Mouse (Mus musculus): Measurements from ENCODE around the gene Myrf. TPM values are rescaled to one million over a fixed set of nuclear protein-coding genes. Genes with fewer than 3 reads are reported as not detected.
"Not testable (repeated sequence)": the region's sequence is repeated elsewhere in the genome, so short reads cannot be mapped to it uniquely, and the experiment has no call there.

The Myrf gene
- polyA plus RNA-seq, 1 experiment from 2014 or later = 2.1 TPM

DNA sequence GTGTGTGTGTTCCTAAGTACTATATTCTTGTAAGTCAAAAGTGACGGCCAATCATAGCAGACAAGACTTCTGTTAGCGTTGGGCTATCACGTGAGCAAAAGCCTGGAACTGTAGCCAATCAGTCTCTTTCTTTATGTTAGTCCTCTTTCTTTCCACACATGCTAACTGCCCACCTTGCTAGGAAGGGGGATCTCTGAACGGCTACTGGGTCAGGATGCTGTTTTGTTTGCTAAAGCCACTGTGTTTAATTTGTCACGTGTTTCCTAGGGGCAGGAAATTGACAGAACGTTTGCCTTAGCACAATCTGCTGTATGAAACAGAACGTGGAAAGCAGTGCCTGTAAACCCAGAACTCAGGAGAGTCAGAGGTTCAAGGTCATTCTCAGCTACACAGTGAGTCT is 58.4 kb downstream of the Myrf start:
- WGBS = 44% methylated on average over 7 of the region's 7 CpGs
- H3K4me3 ChIP-seq = peak overlapping the region; percentile 97
- DNase-seq (ENCODE audit: extremely low spot score, low spot score) = no peak

DNA sequence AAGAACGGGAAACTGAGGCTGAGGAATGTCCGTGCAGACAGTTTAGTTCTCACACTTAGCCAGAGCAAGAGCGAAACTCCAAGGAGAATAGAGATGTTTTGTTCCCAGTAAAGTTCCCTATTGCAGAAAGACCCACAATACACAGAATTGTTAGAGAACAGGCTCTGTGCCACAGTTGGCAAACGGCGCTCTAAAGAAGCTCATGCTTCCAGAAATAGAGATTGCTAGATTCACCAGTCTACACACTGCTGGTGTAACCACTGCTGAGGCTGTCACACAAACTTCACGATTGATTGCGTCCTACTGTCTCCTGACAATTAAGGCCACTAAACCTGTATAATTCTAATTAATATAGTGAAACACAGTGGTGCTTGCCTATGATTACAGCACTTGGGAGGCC is 59.3 kb downstream of the Myrf start:
- Histone ChIP-seq H3K27me3 (ENCODE audit: poor library complexity, severe bottlenecking) (no peaks in the 10 kb centered on the region), H3K36me3 (replicated peaks) (peaks cover 19% of the 10 kb centered on the region), H3K4me1 (peaks cover 39% of the 10 kb centered on the region), H3K9me3 (no peaks in the 10 kb centered on the region), H3K27ac (no peak overlapping the region), H3K4me3 (no peak overlapping the region)
- no peak for DNase-seq (ENCODE audit: extremely low spot score, low spot score)
- WGBS = 95% methylated on average over 7 of the region's 7 CpGs

More for the DNA sequence above, 58.4 kb downstream of the Myrf start:
- Histone ChIP-seq H3K4me1 (peaks cover 35% of the 10 kb centered on the region), H3K9me3 (no peaks in the 10 kb centered on the region), H3K27me3 (ENCODE audit: poor library complexity, severe bottlenecking) (no peaks in the 10 kb centered on the region), H3K27ac (peak overlapping the region; percentile 99), H3K36me3 (replicated peaks) (peaks cover 28% of the 10 kb centered on the region)

DNA sequence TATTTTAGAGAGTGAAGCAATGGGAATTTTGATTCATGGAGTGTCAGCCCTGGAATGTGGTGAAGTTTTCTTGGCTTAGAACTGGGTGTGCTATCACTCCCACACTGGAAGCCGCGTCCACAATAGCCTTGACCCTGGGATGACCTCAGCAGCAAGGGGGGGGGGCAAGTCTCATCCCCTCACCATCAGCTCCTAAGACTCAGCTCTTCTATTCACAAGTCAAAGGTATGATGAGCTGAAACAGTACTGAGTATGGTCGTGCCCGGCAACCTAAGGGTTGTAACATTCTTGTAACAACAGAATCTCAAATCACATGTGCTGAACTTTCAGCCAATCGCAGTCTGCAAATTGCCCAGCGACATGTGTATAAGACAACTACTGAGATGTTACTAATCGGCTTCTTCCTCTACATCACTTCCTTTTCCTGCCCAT is 63.6 kb downstream of the Myrf start:
- DNase-seq (ENCODE audit: extremely low spot score, low spot score) = no peak
- no peaks in the 10 kb centered on the region for H3K9me3 ChIP-seq
- H3K4me1 ChIP-seq = peaks cover 5% of the 10 kb centered on the region; the same call in 1 of the 2 replicates
- WGBS = 81% methylated on average over 7 of the region's 7 CpGs
- no peak overlapping the region for H3K4me3 ChIP-seq
- no peaks in the 10 kb centered on the region for H3K36me3 ChIP-seq (replicated peaks)
- H3K27ac ChIP-seq = no peak overlapping the region
- H3K27me3 ChIP-seq (ENCODE audit: poor library complexity, severe bottlenecking) = no peaks in the 10 kb centered on the region

- Histone ChIP-seq H3K9me3 (no peaks in the 10 kb centered on the region), H3K36me3 (replicated peaks) (no peaks in the 10 kb centered on the region), H3K4me1 (peaks cover 4% of the 10 kb centered on the region; the same call in 1 of the 2 replicates), H3K27ac (no peak overlapping the region), H3K4me3 (no peak overlapping the region), H3K27me3 (ENCODE audit: poor library complexity, severe bottlenecking) (no peaks in the 10 kb centered on the region)
- DNase-seq (ENCODE audit: extremely low spot score, low spot score) = no peak
- WGBS = 76% methylated on average over 1 of the region's 1 CpGs
These were observed 64.1 kb downstream of the Myrf start for GRCm38 (mm10) chr19:10176477-10176876.

- H3K4me1 ChIP-seq = peaks cover 4% of the 10 kb centered on the region; the same call in 1 of the 2 replicates
- no peak for DNase-seq (ENCODE audit: extremely low spot score, low spot score)
- no peaks in the 10 kb centered on the region for H3K27me3 ChIP-seq (ENCODE audit: poor library complexity, severe bottlenecking)
- no peaks in the 10 kb centered on the region for H3K9me3 ChIP-seq
- WGBS = 84% methylated on average over 4 of the region's 4 CpGs
- H3K27ac ChIP-seq = no peak overlapping the region
- no peak overlapping the region for H3K4me3 ChIP-seq
- H3K36me3 ChIP-seq (replicated peaks) = no peaks in the 10 kb centered on the region
These were observed 65.6 kb downstream of the Myrf start for GRCm38 (mm10) chr19:10174956-10175355.

- DNase-seq (ENCODE audit: extremely low spot score, low spot score) = no peak
- Histone ChIP-seq H3K27ac (no peak overlapping the region), H3K4me3 (no peak overlapping the region), H3K27me3 (ENCODE audit: poor library complexity, severe bottlenecking) (no peaks in the 10 kb centered on the region), H3K36me3 (replicated peaks) (no peaks in the 10 kb centered on the region), H3K9me3 (no peaks in the 10 kb centered on the region), H3K4me1 (peaks cover 4% of the 10 kb centered on the region; the same call in 1 of the 2 replicates)
- 93% methylated on average over 7 of the region's 7 CpGs for WGBS
These were observed 66.6 kb downstream of the Myrf start for GRCm38 (mm10) chr19:10173844-10174539.

DNA sequence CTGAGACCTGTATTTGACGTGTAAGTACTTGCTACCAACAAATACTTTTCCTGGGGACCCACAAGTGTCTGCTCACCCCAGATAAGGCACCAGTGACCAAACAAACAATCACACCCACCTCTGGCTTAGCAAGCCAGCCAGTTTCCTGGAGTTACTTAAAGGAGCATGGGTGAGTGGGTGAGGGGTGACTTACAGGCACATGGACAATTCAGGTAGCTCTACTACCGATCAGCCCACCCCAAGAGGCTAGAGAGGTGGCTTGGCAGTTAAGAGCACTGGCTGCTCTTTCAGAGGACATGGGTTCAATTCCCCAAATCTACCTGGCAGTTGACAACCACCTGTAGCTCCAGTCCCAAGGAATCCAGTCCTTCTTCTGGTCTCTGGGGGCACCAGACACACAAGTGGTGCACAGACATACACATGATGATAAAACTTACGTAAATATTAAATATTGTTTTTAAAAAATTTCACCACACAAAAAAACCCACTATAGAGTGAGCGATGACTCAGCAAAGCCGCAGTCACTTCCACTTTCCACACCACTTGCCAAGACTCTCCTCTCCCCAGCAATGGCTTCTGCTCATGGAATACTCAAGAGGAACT is 67.3 kb downstream of the Myrf start:
- Histone ChIP-seq H3K36me3 (replicated peaks) (no peaks in the 10 kb centered on the region), H3K4me1 (peaks cover 4% of the 10 kb centered on the region; the same call in 1 of the 2 replicates), H3K9me3 (no peaks in the 10 kb centered on the region), H3K27me3 (ENCODE audit: poor library complexity, severe bottlenecking) (no peaks in the 10 kb centered on the region), H3K27ac (peak overlapping the region; percentile 48; the same call in 1 of the 2 replicates), H3K4me3 (no peak overlapping the region)
- 90% methylated on average over 5 of the region's 5 CpGs for WGBS
- DNase-seq (ENCODE audit: extremely low spot score, low spot score) = no peak

GRCm38 (mm10) chr19:10171846-10172245 is 68.7 kb downstream of the Myrf start:
- no peak overlapping the region for H3K27ac ChIP-seq
- H3K4me1 ChIP-seq = peaks cover 1% of the 10 kb centered on the region; the same call in 1 of the 2 replicates
- no peaks in the 10 kb centered on the region for H3K36me3 ChIP-seq (replicated peaks)
- H3K9me3 ChIP-seq = no peaks in the 10 kb centered on the region
- no peaks in the 10 kb centered on the region for H3K27me3 ChIP-seq (ENCODE audit: poor library complexity, severe bottlenecking)
- no peak overlapping the region for H3K4me3 ChIP-seq
- DNase-seq (ENCODE audit: extremely low spot score, low spot score) = no peak

- no peak for DNase-seq (ENCODE audit: extremely low spot score, low spot score)
- H3K9me3 ChIP-seq = no peaks in the 10 kb centered on the region
- H3K27me3 ChIP-seq (ENCODE audit: poor library complexity, severe bottlenecking) = no peaks in the 10 kb centered on the region
- H3K27ac ChIP-seq = no peak overlapping the region
- H3K4me1 ChIP-seq = no peaks in the 10 kb centered on the region
- no peak overlapping the region for H3K4me3 ChIP-seq
- 89% methylated on average over 7 of the region's 7 CpGs for WGBS
- H3K36me3 ChIP-seq (replicated peaks) = no peaks in the 10 kb centered on the region
These were observed 69.2 kb downstream of the Myrf start for GRCm38 (mm10) chr19:10171359-10171758.

DNA sequence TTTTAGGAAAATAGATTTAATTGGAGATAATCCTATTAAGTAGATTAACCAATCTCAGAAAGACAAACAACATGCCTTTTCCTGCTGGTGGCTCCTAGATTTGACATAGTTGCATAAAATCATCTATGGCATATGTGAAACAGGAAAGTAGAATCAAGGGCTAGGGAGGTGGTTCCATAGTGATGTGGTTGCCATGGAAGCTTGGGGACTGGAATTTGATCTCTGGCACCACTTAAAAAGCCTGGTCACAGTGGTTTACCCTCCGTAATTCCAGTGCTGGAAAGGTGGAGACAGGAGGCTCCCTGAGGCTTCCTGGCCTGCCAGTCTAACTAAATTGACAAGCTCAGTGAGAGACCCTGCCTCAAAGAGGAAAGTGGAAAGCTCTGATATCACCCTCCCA is 70.1 kb downstream of the Myrf start:
- no peak for DNase-seq (ENCODE audit: extremely low spot score, low spot score)
- 43% methylated on average over 1 of the region's 1 CpGs for WGBS

DNA sequence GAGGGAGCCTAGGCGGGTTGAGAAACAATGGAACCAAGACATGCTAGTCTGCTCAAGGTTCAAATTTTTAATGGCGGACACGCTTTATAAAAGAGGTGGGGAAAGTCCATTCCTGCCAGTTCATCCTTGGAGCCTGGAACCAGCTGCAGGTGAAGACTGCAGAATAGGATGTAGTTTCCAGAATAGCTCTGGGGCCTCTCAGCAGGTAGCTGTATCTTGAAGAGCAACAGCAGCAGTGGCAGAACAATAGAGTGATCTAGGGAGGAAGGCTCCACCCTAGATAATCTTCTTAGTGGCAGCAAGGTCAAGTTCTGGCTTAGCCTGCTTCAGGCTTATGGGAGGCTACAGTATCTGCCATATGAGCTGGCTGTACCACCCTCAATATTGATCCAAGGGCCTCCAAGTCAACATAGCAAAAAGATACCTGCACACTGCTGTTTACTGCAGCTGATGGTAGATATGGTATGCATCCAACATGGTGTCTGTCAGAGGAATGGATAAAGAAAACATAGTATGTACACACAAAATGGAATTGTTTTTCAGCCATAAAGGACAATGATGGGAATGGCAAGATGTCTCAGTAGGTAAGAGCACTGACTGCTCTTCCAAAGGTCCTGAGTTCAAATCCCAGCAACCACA is 70.7 kb downstream of the Myrf start:
- H3K36me3 ChIP-seq (replicated peaks); DNase-seq (ENCODE audit: extremely low spot score, low spot score); H3K4me1 ChIP-seq; H3K27ac ChIP-seq; H3K4me3 ChIP-seq; H3K27me3 ChIP-seq (ENCODE audit: poor library complexity, severe bottlenecking); H3K9me3 ChIP-seq: not testable (repeated sequence)
- 71% methylated on average over 3 of the region's 3 CpGs for WGBS

More for the DNA sequence above, 70.1 kb downstream of the Myrf start:
- H3K36me3 ChIP-seq (replicated peaks) = no peaks in the 10 kb centered on the region
- no peak overlapping the region for H3K27ac ChIP-seq
- no peaks in the 10 kb centered on the region for H3K27me3 ChIP-seq (ENCODE audit: poor library complexity, severe bottlenecking)
- no peaks in the 10 kb centered on the region for H3K4me1 ChIP-seq
- H3K9me3 ChIP-seq = no peaks in the 10 kb centered on the region
- no peak overlapping the region for H3K4me3 ChIP-seq

DNA sequence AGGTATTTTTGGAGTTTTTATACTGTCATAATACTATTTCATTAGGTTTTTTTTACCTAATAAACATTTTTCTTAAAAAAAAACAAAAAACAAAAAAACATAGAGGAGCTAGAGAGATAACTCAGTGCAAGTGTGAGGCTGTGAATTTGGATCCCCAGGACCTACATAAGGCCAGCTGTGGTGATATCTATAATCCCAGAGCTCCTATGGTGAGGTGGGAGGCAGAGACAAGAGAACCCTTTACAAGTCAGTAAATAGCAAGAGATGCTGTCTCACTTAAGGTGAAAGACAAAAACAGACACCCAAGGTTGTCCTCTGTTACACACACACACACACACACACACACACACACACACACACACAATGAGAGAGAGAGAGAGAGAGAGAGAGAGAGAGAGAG is 71.4 kb downstream of the Myrf start:
- Histone ChIP-seq H3K9me3 (no peaks in the 10 kb centered on the region), H3K36me3 (replicated peaks) (no peaks in the 10 kb centered on the region), H3K4me1 (no peaks in the 10 kb centered on the region), H3K27me3 (ENCODE audit: poor library complexity, severe bottlenecking) (no peaks in the 10 kb centered on the region), H3K27ac (no peak overlapping the region), H3K4me3 (no peak overlapping the region)
- no peak for DNase-seq (ENCODE audit: extremely low spot score, low spot score)

DNA sequence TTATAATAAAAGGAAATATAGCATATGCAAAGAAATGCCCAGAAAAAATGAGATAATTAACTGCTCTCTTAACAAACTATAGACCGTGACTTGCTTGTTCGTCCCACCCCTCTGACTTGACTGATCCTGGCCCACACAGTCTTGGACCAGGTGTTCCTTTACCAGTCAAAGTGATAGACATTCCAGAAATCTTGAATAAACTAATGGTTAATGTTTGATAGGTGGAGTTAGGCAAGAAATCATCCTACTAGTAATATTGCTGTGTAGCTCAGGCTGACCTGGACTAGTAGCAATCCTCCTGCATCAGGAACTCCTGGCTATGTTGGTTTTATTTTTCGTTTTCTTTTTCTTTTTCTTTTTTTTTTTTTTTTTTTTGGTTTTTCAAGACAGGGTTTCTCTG is 72.1 kb downstream of the Myrf start:
- H3K4me1 ChIP-seq = no peaks in the 10 kb centered on the region
- DNase-seq (ENCODE audit: extremely low spot score, low spot score) = no peak
- no peak overlapping the region for H3K27ac ChIP-seq
- no peaks in the 10 kb centered on the region for H3K27me3 ChIP-seq (ENCODE audit: poor library complexity, severe bottlenecking)
- 89% methylated on average over 3 of the region's 3 CpGs for WGBS
- no peak overlapping the region for H3K4me3 ChIP-seq
- H3K36me3 ChIP-seq (replicated peaks) = no peaks in the 10 kb centered on the region
- no peaks in the 10 kb centered on the region for H3K9me3 ChIP-seq

All from forebrain, embryonic 10.5 days (tissue).